Mouse (Mus musculus) macrophage (primary cell): Measurements from ENCODE around the gene Rgs6. TPM values are rescaled to one million over a fixed set of nuclear protein-coding genes. Genes with fewer than 3 reads are reported as not detected.

Experiments used
- H3K27ac ChIP-seq: fragments of 350-480 bp; formaldehyde crosslinking; 2 replicates; pipeline ENCODE4 v1.9.0; 2021
- H3K36me3 ChIP-seq: fragments of 350-480 bp; formaldehyde crosslinking; 2 replicates; pipeline ENCODE4 v1.9.0; 2021; ENCODE audit errors: inconsistent target
- H3K4me3 ChIP-seq: fragments of 350-480 bp; formaldehyde crosslinking; 2 replicates; pipeline ENCODE4 v1.9.0; 2021; ENCODE audit errors: inconsistent target
- H3K79me2 ChIP-seq: fragments of 350-480 bp; formaldehyde crosslinking; 2 replicates; pipeline ENCODE4 v1.9.0; 2021; ENCODE audit errors: inconsistent target
- WGBS: methylation state at CpG from one replicate; pipeline ENCODE4 v1.1.7; 2026; ENCODE audit warnings: inconsistent platforms; ENCODE audit not compliant: missing documents; 5-methylcytosine and 5-hydroxymethylcytosine counted together
- polyA plus RNA-seq: library from polyadenylated mRNA; stranded (reverse); fragments of 250-400 nt; gene quantifications from 3 replicates; pipeline ENCODE4 v1.2.4, GENCODE M21; 2018; ENCODE audit warnings: inconsistent platforms

The Rgs6 gene
- polyA plus RNA-seq, 1 experiment from 2014 or later: not detected

DNA sequence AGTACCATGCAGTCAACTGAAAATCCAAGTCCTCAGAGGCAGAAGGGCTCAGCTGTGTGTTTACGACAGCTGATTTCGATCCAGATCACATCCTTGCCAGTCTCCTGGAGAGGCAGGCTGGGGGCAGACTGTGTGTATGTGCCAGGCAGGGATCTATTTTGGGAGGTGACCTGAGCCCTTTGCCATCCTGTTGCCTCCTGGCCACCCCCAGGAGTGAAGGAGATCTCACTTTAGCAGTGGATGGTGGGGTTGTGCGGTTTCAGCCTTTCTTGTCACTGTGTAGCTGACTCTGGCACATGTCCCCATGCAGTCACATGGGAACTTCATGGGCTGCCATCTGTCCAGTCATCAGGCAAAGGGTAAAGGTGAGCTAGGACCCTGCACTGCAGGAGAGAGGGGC, 557.0 kb downstream of the Rgs6 start:
- Histone ChIP-seq H3K36me3 (no peaks in the 10 kb centered on the region), H3K27ac (no peak overlapping the region), H3K79me2 (no peaks in the 10 kb centered on the region), H3K4me3 (no peak overlapping the region)
- WGBS: 95% methylated on average over 3 of the region's 3 CpGs

GRCm38 (mm10) chr12:83145902-83146301, 557.8 kb downstream of the Rgs6 start:
- 70% methylated on average over 2 of the region's 3 CpGs for WGBS
- H3K27ac ChIP-seq: no peak overlapping the region
- H3K79me2 ChIP-seq: no peaks in the 10 kb centered on the region
- no peaks in the 10 kb centered on the region for H3K36me3 ChIP-seq
- H3K4me3 ChIP-seq: no peak overlapping the region

DNA sequence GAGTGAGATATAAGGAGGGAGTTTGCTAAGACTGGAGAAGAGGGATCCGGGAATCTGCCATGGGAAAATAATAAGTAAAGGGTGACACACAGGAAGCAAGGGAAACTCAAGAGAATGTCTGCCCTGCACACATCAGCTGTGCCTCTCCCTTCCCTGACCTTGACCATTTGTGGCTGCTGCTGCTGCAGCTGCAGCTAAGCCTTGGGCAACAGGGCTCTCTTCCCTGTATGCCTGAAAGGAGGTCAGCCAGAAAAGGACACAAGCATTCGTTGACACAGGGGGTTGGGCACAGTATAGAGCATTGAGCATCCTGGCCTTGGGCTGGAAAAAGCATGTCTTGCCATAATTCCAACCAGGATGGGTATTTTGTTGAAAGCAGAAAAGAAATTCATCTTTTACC, 558.8 kb downstream of the Rgs6 start:
- WGBS: 76% methylated on average over 2 of the region's 2 CpGs
- Histone ChIP-seq H3K4me3 (no peak overlapping the region), H3K27ac (no peak overlapping the region), H3K79me2 (no peaks in the 10 kb centered on the region), H3K36me3 (no peaks in the 10 kb centered on the region)

- Histone ChIP-seq H3K27ac (no peak overlapping the region), H3K79me2 (no peaks in the 10 kb centered on the region), H3K36me3 (no peaks in the 10 kb centered on the region), H3K4me3 (no peak overlapping the region)
- 38% methylated on average over 4 of the region's 7 CpGs for WGBS
Measured at GRCm38 (mm10) chr12:83150030-83150429, 561.9 kb downstream of the Rgs6 start.

- Histone ChIP-seq H3K36me3 (no peaks in the 10 kb centered on the region), H3K79me2 (no peaks in the 10 kb centered on the region), H3K27ac (no peak overlapping the region), H3K4me3 (no peak overlapping the region)
- 15% methylated on average over 9 of the region's 9 CpGs for WGBS
Measured at GRCm38 (mm10) chr12:83150813-83151212, 562.7 kb downstream of the Rgs6 start.

DNA sequence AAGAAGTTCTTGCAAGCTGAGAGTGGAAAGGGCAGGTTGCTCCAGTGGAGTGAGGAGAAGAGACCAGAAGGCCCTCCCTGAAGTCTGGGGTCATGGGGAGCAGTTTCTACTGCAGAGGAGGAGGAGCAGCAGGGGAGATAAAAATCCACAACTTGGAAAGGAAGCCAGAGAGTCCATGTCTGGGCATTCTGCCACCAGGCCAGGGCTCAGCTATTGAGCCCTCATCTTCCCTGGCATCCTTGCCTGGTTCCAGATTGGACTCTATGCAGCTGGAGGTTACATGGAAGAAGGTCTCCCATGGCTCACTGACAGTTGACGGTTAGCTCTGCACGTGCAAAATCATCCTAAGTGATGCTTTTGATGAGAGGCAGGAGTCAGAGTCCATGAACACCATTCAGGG, 563.4 kb downstream of the Rgs6 start:
- H3K27ac ChIP-seq: no peak overlapping the region
- H3K36me3 ChIP-seq: no peaks in the 10 kb centered on the region
- H3K4me3 ChIP-seq: no peak overlapping the region
- H3K79me2 ChIP-seq: no peaks in the 10 kb centered on the region
- WGBS: 86% methylated on average over 2 of the region's 2 CpGs

DNA sequence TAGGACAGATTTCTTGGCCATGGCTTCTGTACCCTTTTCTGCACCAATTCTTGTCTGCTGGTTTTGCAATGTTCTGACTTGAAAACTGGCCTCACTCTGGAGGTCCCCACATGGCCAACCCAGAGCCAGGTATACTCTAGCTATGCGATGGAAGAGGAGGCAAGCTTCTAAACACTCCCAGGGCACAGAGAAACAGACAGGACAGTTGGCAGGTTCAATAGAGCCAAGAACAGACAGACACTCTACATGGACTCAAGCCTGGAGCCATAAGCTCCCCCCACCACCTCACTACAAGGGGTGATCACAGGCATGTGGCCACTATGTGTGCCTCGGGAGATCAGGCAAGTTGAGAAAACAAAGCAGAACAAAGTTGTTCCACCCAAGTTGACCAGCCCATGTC, 572.1 kb downstream of the Rgs6 start:
- WGBS: 100% methylated on average over 2 of the region's 2 CpGs
- no peak overlapping the region for H3K27ac ChIP-seq
- no peaks in the 10 kb centered on the region for H3K79me2 ChIP-seq
- no peaks in the 10 kb centered on the region for H3K36me3 ChIP-seq
- no peak overlapping the region for H3K4me3 ChIP-seq

DNA sequence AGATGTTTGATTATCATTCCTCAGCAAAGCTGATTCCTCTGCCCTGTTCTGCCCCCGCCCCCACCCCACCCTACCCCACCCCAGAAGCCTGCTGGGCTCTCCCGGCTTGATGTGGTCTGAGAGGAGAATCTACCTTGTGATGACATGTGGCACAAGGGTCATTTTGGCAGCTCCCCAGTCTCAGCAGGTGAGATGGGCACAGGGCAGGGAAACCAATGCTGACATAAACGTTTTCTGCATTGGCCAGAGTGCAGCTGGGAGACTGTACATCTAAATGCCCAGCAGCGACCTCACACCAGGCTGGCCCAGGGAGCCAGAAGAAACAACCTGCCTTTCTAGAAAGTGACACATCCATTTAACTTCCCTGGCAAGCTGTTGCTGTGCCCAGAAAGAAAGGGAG, 572.6 kb downstream of the Rgs6 start:
- Histone ChIP-seq H3K36me3 (no peaks in the 10 kb centered on the region), H3K4me3 (no peak overlapping the region), H3K79me2 (no peaks in the 10 kb centered on the region), H3K27ac (no peak overlapping the region)
- WGBS: 74% methylated on average over 2 of the region's 4 CpGs

DNA sequence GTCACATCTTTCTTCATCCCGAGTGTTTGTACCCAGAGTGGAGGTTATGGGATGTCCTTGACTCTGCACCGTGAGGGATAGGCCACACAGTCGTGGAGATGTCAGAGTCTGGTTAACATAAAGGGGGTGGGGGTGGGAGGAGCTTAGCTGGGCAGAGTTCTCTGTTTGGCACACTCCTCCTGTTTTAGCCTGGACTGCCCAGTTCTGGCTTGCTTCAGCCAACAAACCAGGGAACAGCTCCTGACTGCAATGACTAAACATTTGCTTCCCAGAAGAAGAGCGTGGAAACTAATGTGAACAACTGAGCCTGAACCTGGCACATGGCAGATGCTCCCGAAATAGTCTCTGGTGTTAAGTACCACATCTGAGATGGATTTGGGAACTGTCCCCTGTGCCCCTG, 575.6 kb downstream of the Rgs6 start:
- Histone ChIP-seq H3K27ac (no peak overlapping the region), H3K36me3 (no peaks in the 10 kb centered on the region), H3K79me2 (no peaks in the 10 kb centered on the region), H3K4me3 (no peak overlapping the region)
- WGBS: 69% methylated on average over 5 of the region's 5 CpGs

- no peaks in the 10 kb centered on the region for H3K36me3 ChIP-seq
- H3K27ac ChIP-seq: no peak overlapping the region
- no peak overlapping the region for H3K4me3 ChIP-seq
- WGBS: 100% methylated on average over 1 of the region's 1 CpGs
- H3K79me2 ChIP-seq: no peaks in the 10 kb centered on the region
Measured at GRCm38 (mm10) chr12:83165058-83165457, 577.0 kb downstream of the Rgs6 start.

DNA sequence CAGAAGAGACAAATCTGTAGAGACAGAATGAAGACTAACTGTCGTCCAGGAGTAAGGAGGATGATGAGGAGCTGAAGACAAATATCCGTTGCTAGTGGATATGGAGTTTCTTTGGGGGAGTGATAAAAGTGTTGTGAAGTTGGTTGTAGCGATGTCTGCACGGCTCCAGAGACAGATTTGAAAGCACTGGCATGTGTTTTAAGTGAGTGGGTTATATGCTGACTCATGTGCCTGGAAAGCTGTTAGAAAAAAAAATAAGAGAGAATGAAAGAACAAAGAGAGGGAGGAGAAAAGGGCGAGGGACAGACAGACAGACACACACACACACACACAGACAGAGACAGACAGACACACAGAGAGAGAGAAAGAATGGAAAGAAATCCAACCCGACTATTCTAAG, 580.2 kb downstream of the Rgs6 start:
- H3K27ac ChIP-seq: no peak overlapping the region
- WGBS: 81% methylated on average over 3 of the region's 6 CpGs
- H3K4me3 ChIP-seq: no peak overlapping the region
- H3K36me3 ChIP-seq: no peaks in the 10 kb centered on the region
- no peaks in the 10 kb centered on the region for H3K79me2 ChIP-seq

DNA sequence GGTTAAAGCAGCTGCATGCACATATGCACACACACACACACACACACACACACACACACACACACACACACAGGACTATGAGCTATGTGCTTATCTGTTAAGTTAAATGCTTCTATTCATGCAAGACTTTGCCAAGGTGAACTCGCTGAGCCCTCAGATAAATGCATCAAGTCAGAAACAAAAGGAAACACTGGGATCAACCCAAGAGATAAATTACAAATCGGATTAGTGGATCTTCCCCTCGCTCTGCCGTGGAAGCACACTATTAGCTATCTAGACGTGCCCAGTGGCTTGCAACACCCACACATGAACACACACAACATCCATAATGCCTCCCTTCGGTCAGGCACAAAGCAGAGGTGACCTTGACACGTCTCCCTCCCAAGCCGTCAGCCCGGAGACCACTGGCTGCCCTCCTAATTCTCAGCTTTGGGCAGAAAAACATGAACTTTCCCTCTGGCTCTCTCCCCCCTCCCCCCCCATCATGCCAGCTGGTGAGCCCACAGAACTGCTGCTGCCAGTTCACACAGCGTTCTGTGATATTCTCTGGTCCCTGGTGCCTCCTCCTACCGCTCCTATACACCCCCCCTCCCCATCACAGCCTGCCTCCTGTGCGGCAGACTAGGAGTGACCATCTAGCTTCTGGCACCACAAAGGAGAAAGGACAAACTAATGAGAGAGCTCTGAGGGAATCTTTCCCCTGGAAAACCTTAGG, 581.6 kb downstream of the Rgs6 start:
- H3K79me2 ChIP-seq: no peaks in the 10 kb centered on the region
- WGBS: 86% methylated on average over 12 of the region's 12 CpGs
- no peak overlapping the region for H3K4me3 ChIP-seq
- no peak overlapping the region for H3K27ac ChIP-seq
- no peaks in the 10 kb centered on the region for H3K36me3 ChIP-seq

DNA sequence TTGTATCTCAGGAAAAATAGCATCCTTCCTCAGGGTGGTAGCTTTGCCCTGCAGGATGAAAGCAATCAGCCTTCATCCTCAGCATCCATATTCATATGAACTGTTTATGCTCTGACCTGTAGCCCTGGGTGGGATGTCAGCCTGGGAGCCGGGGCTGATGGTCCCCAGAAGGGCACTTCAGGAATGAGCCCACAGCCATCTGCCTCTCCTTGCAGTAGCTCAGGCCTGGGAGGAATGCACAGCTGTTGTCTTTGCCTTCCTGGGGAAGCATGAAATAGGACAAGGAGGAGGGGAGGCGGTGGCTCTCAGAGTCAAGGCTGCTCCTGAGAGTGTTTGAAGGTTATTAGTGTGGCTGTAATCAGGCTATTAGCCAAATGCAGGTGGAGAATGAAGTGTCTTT, 590.7 kb downstream of the Rgs6 start:
- Histone ChIP-seq H3K27ac (no peak overlapping the region), H3K36me3 (no peaks in the 10 kb centered on the region), H3K4me3 (no peak overlapping the region), H3K79me2 (no peaks in the 10 kb centered on the region)
- WGBS: 79% methylated on average over 2 of the region's 2 CpGs

GRCm38 (mm10) chr12:83179860-83180259, 591.8 kb downstream of the Rgs6 start:
- H3K27ac ChIP-seq: no peak overlapping the region
- WGBS: 94% methylated on average over 1 of the region's 1 CpGs
- no peaks in the 10 kb centered on the region for H3K36me3 ChIP-seq
- H3K4me3 ChIP-seq: no peak overlapping the region
- no peaks in the 10 kb centered on the region for H3K79me2 ChIP-seq

DNA sequence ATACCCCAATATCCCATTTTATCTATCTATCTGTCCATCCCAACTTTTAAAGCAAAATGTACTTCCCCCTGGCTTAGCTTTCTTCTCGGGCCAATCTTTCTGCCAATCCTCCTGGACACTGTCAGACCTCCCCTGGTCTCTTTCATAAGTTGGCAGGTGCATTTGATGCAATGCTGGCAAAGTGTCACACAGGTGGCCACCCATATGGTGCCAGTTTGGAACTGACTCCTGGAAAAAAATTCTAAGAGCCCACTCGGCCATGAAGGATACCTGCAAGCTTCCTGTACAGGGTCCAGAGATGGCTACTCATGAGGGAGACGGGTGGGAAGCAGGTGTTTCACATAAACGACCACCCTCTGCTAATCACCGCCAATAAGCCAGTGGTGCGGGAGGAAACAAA, 592.5 kb downstream of the Rgs6 start:
- Histone ChIP-seq H3K36me3 (no peaks in the 10 kb centered on the region), H3K27ac (no peak overlapping the region), H3K4me3 (no peak overlapping the region), H3K79me2 (no peaks in the 10 kb centered on the region)
- 83% methylated on average over 6 of the region's 6 CpGs for WGBS

GRCm38 (mm10) chr12:83201674-83202073, 613.6 kb downstream of the Rgs6 start:
- WGBS: 51% methylated on average over 3 of the region's 3 CpGs
- Histone ChIP-seq H3K4me3 (no peak overlapping the region), H3K79me2 (no peaks in the 10 kb centered on the region), H3K36me3 (no peaks in the 10 kb centered on the region), H3K27ac (no peak overlapping the region)
